Mouse (Mus musculus): ENCODE data around the gene Nprl2.

GRCm38 (mm10) chr9:107538231-107538630, 3.8 kb upstream of the Nprl2 start:
- TF ChIP-seq CTCF (IDR thresholded peaks at IDR 0.05; ENCODE audit: insufficient read depth, low read length) (no peak), POLR2A (IDR thresholded peaks at IDR 0.05; ENCODE audit: borderline replicate concordance, extremely low read depth, low read depth, low read length) (no peak)
